Comparison of ENCODE assay signal across 9 mouse cellular contexts in the genomic region with DNA sequence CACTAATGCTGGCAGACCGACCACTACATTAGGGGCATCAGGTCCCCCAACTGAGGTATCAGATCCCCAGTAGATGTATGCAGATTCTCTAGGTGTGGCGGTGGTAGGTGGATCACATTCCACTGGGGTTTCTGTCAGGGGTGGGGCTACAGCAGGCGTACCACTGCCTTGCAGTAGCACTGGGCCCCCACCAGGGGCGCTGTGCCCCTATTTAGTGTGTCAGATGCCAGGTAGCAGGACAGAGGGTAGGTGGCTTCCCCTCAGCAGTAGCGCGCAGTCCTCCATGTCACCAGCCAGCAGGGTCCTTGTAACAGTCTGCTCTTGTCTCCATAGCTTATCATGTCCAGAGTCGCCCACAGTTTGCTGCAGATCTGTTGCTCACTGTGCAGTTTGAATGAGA.
A peak's percentile ranks its signal among the peaks of the same experiment; 100 is the strongest.
DNase-seq lines count a peak whose midpoint lies in the region; ATAC-seq and TF ChIP-seq lines count a peak whose summit lies in the region.
"Had no signal": no experiment of that assay in that cellular context is flagged by ENCODE, and none has a peak within 500 bp of the region (broad histone marks: within the 10 kb centered on the region; RNA-seq: fewer than 3 reads in every experiment).

No protein-coding gene starts in this region.

- H3K4me3 ChIP-seq in ES-Bruce4 (ENCODE audit: low read depth, low read length), result no peak overlapping the region
- H3K4me3 ChIP-seq: myocyte had no signal

- no peaks in the 10 kb centered on the region for H3K27me3 ChIP-seq in ES-Bruce4 (ENCODE audit: control insufficient read depth, insufficient read depth, low read length, poor library complexity, severe bottlenecking)

- peak; percentile 35 for DNase-seq in layer of hippocampus, adult 11-12 months (ENCODE audit: low spot score)
- DNase-seq in layer of hippocampus, adult 9-11 months, result no peak
- peak; percentile 22 for DNase-seq in adrenal gland, postnatal 25 days
- peak; percentile 46 for DNase-seq in thymus, postnatal 4 days
- no peak for DNase-seq in layer of hippocampus, adult 18-20 months (ENCODE audit: low spot score in 2 of 2)
- DNase-seq in urinary bladder, postnatal 14 days (ENCODE audit: low spot score), result no peak

- TF ChIP-seq EP300 in ES-Bruce4 (IDR thresholded peaks at IDR 0.05; ENCODE audit: insufficient read depth, low read depth, low read length), result no peak

- TF ChIP-seq POLR2A in ES-Bruce4 (IDR thresholded peaks at IDR 0.05; ENCODE audit: insufficient read depth, low read length), result no peak

- ATAC-seq in granulocyte monocyte progenitor cell, adult 5-6 weeks (replicated peaks; ENCODE audit: poor library complexity, severe bottlenecking), result peak; percentile 40; the same call in 1 of the 2 replicates

- H3K9me3 ChIP-seq in ES-Bruce4 (replicated peaks; ENCODE audit: control insufficient read depth, insufficient read depth, low read length, poor library complexity, severe bottlenecking), result no peaks in the 10 kb centered on the region

- no peaks in the 10 kb centered on the region for H3K36me3 ChIP-seq in ES-Bruce4 (ENCODE audit: control insufficient read depth, insufficient read depth, low read length, poor library complexity, severe bottlenecking)

- H3K4me1 ChIP-seq in ES-Bruce4 (ENCODE audit: control insufficient read depth, insufficient read depth, low read length), result no peaks in the 10 kb centered on the region

- H3K9ac ChIP-seq in ES-Bruce4 (ENCODE audit: low read depth, poor library complexity, severe bottlenecking), result no peak overlapping the region

- peak; percentile 85 for TF ChIP-seq CTCF in ES-Bruce4 (IDR thresholded peaks at IDR 0.05; ENCODE audit: low read depth, low read length)

- no peak overlapping the region for H3K27ac ChIP-seq in ES-Bruce4 (ENCODE audit: insufficient read depth, low read length)

Comparison
In these comparisons a context has a peak if more than half of its experiments do, and no peak if none do; other contexts are left out.
1. DNase-seq: peak in layer of hippocampus, adult 11-12 months (single experiment), adrenal gland, postnatal 25 days (single experiment) and thymus, postnatal 4 days (single experiment); none in layer of hippocampus, adult 9-11 months (single experiment), layer of hippocampus, adult 18-20 months (0 of 2) and urinary bladder, postnatal 14 days (single experiment).